Mouse (Mus musculus): ENCODE measurements at regions not wholly inside any gene's neighbourhood (a gene's known extent, or its start where the extent isn't known, plus 50 kb on each side); places are given as distances from the start of the nearest gene placed in this dataset.

GRCm38 (mm10) chr15:97620261-97620660 is 85.4 kb downstream of the Rpap3 start:
- no peak for ATAC-seq (ENCODE audit: insufficient number of reproducible peaks, low FRiP score, low TSS enrichment)

GRCm38 (mm10) chr15:97619764-97620163 is 85.9 kb downstream of the Rpap3 start:
- ATAC-seq (ENCODE audit: insufficient number of reproducible peaks, low FRiP score, low TSS enrichment), result no peak

GRCm38 (mm10) chr15:97612325-97612724 is 93.3 kb downstream of the Rpap3 start:
- no peak for ATAC-seq (ENCODE audit: insufficient number of reproducible peaks, low FRiP score, low TSS enrichment)

- no peak for ATAC-seq (ENCODE audit: insufficient number of reproducible peaks, low FRiP score, low TSS enrichment)
Observed at GRCm38 (mm10) chr15:97610767-97611166, 94.9 kb downstream of the Rpap3 start.

GRCm38 (mm10) chr15:97609496-97609895 is 96.1 kb downstream of the Rpap3 start:
- ATAC-seq (ENCODE audit: insufficient number of reproducible peaks, low FRiP score, low TSS enrichment), result no peak

- no peak for ATAC-seq (ENCODE audit: insufficient number of reproducible peaks, low FRiP score, low TSS enrichment)
Observed at GRCm38 (mm10) chr15:97608651-97609050, 97.0 kb downstream of the Rpap3 start.

GRCm38 (mm10) chr15:97607617-97608206 is 97.9 kb downstream of the Rpap3 start:
- ATAC-seq (ENCODE audit: insufficient number of reproducible peaks, low FRiP score, low TSS enrichment), result no peak

- peak; percentile 52 for ATAC-seq (ENCODE audit: insufficient number of reproducible peaks, low FRiP score, low TSS enrichment)
Observed at GRCm38 (mm10) chr15:97606630-97607381, 98.8 kb downstream of the Rpap3 start.

GRCm38 (mm10) chr15:97606232-97606629 is 99.4 kb downstream of the Rpap3 start:
- no peak for ATAC-seq (ENCODE audit: insufficient number of reproducible peaks, low FRiP score, low TSS enrichment)

GRCm38 (mm10) chr15:97605791-97606190 is 99.8 kb downstream of the Rpap3 start:
- no peak for ATAC-seq (ENCODE audit: insufficient number of reproducible peaks, low FRiP score, low TSS enrichment)

- no peak for ATAC-seq (ENCODE audit: insufficient number of reproducible peaks, low FRiP score, low TSS enrichment)
Observed at GRCm38 (mm10) chr15:97603492-97603891, 102.1 kb downstream of the Rpap3 start.

GRCm38 (mm10) chr15:97598270-97598669 is 107.4 kb downstream of the Rpap3 start:
- ATAC-seq (ENCODE audit: insufficient number of reproducible peaks, low FRiP score, low TSS enrichment), result no peak

GRCm38 (mm10) chr15:97596514-97597081 is 109.0 kb downstream of the Rpap3 start:
- ATAC-seq (ENCODE audit: insufficient number of reproducible peaks, low FRiP score, low TSS enrichment), result no peak

GRCm38 (mm10) chr15:97595284-97595796 is 110.3 kb downstream of the Rpap3 start:
- ATAC-seq (ENCODE audit: insufficient number of reproducible peaks, low FRiP score, low TSS enrichment), result no peak

- no peak for ATAC-seq (ENCODE audit: insufficient number of reproducible peaks, low FRiP score, low TSS enrichment)
Observed at GRCm38 (mm10) chr15:97593781-97594600, 111.6 kb downstream of the Rpap3 start.

- no peak for ATAC-seq (ENCODE audit: insufficient number of reproducible peaks, low FRiP score, low TSS enrichment)
Observed at GRCm38 (mm10) chr15:97592786-97593185, 112.8 kb downstream of the Rpap3 start.

- ATAC-seq (ENCODE audit: insufficient number of reproducible peaks, low FRiP score, low TSS enrichment), result no peak
Observed at GRCm38 (mm10) chr15:97591406-97591805, 114.2 kb downstream of the Rpap3 start.

- no peak for ATAC-seq (ENCODE audit: insufficient number of reproducible peaks, low FRiP score, low TSS enrichment)
Observed at GRCm38 (mm10) chr15:97590732-97591292, 114.8 kb downstream of the Rpap3 start.

GRCm38 (mm10) chr15:97587571-97588205 is 117.9 kb downstream of the Rpap3 start:
- ATAC-seq (ENCODE audit: insufficient number of reproducible peaks, low FRiP score, low TSS enrichment), result no peak

GRCm38 (mm10) chr15:97581724-97582154 is 123.9 kb downstream of the Rpap3 start:
- ATAC-seq (ENCODE audit: insufficient number of reproducible peaks, low FRiP score, low TSS enrichment), result peak; percentile 76; the same call in 1 of the 2 replicates

All from cerebellum, adult (tissue).